Mouse (Mus musculus) MEL-GATA-1-ER (cell line): ENCODE data around the gene Ccdc91.

Experiments used
- DNase-seq: peaks from one replicate; pipeline ENCODE4 v3.0.0-alpha.2; 2012; ENCODE audit warnings: low read depth; ENCODE audit errors: extremely low read depth

Gene Ccdc91

GRCm38 (mm10) chr6:147475727-147476613, at the start of gene Ccdc91:
Ccdc91 (plus strand) TSS chr6:147475828.
- no peak for DNase-seq

- no peak for DNase-seq
Measured at GRCm38 (mm10) chr6:147426927-147427487, 48.6 kb upstream of the Ccdc91 start.

- no peak for DNase-seq
Measured at GRCm38 (mm10) chr6:147455775-147456174, 19.9 kb upstream of the Ccdc91 start.

GRCm38 (mm10) chr6:147458637-147459301, 16.9 kb upstream of the Ccdc91 start:
- DNase-seq: no peak

- no peak for DNase-seq
Measured at GRCm38 (mm10) chr6:147470016-147470415, 5.6 kb upstream of the Ccdc91 start.

- DNase-seq: no peak
Measured at GRCm38 (mm10) chr6:147481141-147481540, 5.5 kb downstream of the Ccdc91 start.

GRCm38 (mm10) chr6:147490120-147490519, 14.5 kb downstream of the Ccdc91 start:
- DNase-seq: no peak

- DNase-seq: no peak
Measured at GRCm38 (mm10) chr6:147492551-147492950, 16.9 kb downstream of the Ccdc91 start.

- no peak for DNase-seq
Measured at GRCm38 (mm10) chr6:147501439-147501838, 25.8 kb downstream of the Ccdc91 start.

GRCm38 (mm10) chr6:147506074-147506473, 30.4 kb downstream of the Ccdc91 start:
- no peak for DNase-seq

GRCm38 (mm10) chr6:147506496-147506895, 30.9 kb downstream of the Ccdc91 start:
- DNase-seq: no peak

GRCm38 (mm10) chr6:147507186-147507585, 31.6 kb downstream of the Ccdc91 start:
- no peak for DNase-seq

- DNase-seq: no peak
Measured at GRCm38 (mm10) chr6:147510516-147510915, 34.9 kb downstream of the Ccdc91 start.

- no peak for DNase-seq
Measured at GRCm38 (mm10) chr6:147517909-147518308, 42.3 kb downstream of the Ccdc91 start.

GRCm38 (mm10) chr6:147525236-147525635, 49.6 kb downstream of the Ccdc91 start:
- no peak for DNase-seq

- DNase-seq: no peak
Measured at GRCm38 (mm10) chr6:147534971-147535370, 59.3 kb downstream of the Ccdc91 start.

GRCm38 (mm10) chr6:147538236-147538635, 62.6 kb downstream of the Ccdc91 start:
- no peak for DNase-seq

- DNase-seq: no peak
Measured at GRCm38 (mm10) chr6:147539056-147539600, 63.5 kb downstream of the Ccdc91 start.

GRCm38 (mm10) chr6:147540942-147541341, 65.3 kb downstream of the Ccdc91 start:
- no peak for DNase-seq

GRCm38 (mm10) chr6:147555591-147555990, 80.0 kb downstream of the Ccdc91 start:
- no peak for DNase-seq

- DNase-seq: no peak
Measured at GRCm38 (mm10) chr6:147559316-147559715, 83.7 kb downstream of the Ccdc91 start.

- no peak for DNase-seq
Measured at GRCm38 (mm10) chr6:147560436-147560835, 84.8 kb downstream of the Ccdc91 start.
